Mouse (Mus musculus) heart, adult 2 months (tissue): ENCODE results near the gene Gid4.

ENCODE experiments used
- CTCF ChIP-seq: fragments of 200-600 bp; IDR thresholded peaks from 2 replicates; pipeline ENCODE4 v1.8.1; 2022; ENCODE audit warnings: antibody characterized with exemption, mild to moderate bottlenecking, moderate library complexity
- EP300 ChIP-seq: fragments of 200-500 bp; IDR thresholded peaks from 2 replicates; pipeline ENCODE4 v1.6.1; 2011; ENCODE audit warnings: low read depth, low read length, control low read depth; ENCODE audit not compliant: insufficient read depth
- POLR2A ChIP-seq: fragments of 200-500 bp; IDR thresholded peaks from 2 replicates; pipeline ENCODE4 v1.6.1; 2011; ENCODE audit warnings: mild to moderate bottlenecking, low read depth, low read length, control low read depth; ENCODE audit not compliant: insufficient read depth

- no peak for TF ChIP-seq CTCF
- no peak for TF ChIP-seq EP300
- TF ChIP-seq POLR2A = no peak
Observed at GRCm38 (mm10) chr11:60469039-60469438, 52.1 kb downstream of the Gid4 start, which contains the start of gene Myo15.
